Mouse (Mus musculus): ENCODE data around the gene Entpd2.

- no peak for TF ChIP-seq GATA1 (IDR thresholded peaks at IDR 0.05; ENCODE audit: low read length)
- TF ChIP-seq TAL1 (IDR thresholded peaks at IDR 0.05; ENCODE audit: low read length), result no peak
Measured at GRCm38 (mm10) chr2:25363478-25364178, 32.0 kb upstream of the Entpd2 start.

All from erythroblast, embryonic 14.5 days (primary cell).